Mouse (Mus musculus): ENCODE measurements around the gene Cipc.

Cipc gene

GRCm38 (mm10) chr12:86984194-86984555 is 37.3 kb downstream of the Cipc start:
- Histone ChIP-seq H3K4me1 (replicated peaks; ENCODE audit: low read depth, low read length) (peaks cover 33% of the 10 kb centered on the region), H3K36me3 (ENCODE audit: insufficient read depth, low read length) (no peaks in the 10 kb centered on the region), H3K27me3 (ENCODE audit: insufficient read depth, low read length) (peaks cover 94% of the 10 kb centered on the region), H3K4me3 (replicated peaks; ENCODE audit: low read length) (no peak overlapping the region), H3K9me3 (ENCODE audit: low read length) (no peaks in the 10 kb centered on the region)
- TF ChIP-seq POU5F1 (IDR thresholded peaks at IDR 0.05; ENCODE audit: borderline replicate concordance, low read length) (no peak), NANOG (IDR thresholded peaks at IDR 0.05; ENCODE audit: borderline replicate concordance, low read length) (no peak), CTCF (conservative IDR thresholded peaks at IDR 0.05; ENCODE audit: low read length) (no peak)

GRCm38 (mm10) chr12:86986562-86986961 is 39.7 kb downstream of the Cipc start:
- H3K9me3 ChIP-seq (ENCODE audit: low read length): no peaks in the 10 kb centered on the region
- TF ChIP-seq NANOG (IDR thresholded peaks at IDR 0.05; ENCODE audit: borderline replicate concordance, low read length) (no peak), POU5F1 (IDR thresholded peaks at IDR 0.05; ENCODE audit: borderline replicate concordance, low read length) (no peak), CTCF (conservative IDR thresholded peaks at IDR 0.05; ENCODE audit: low read length) (no peak)
- no peak overlapping the region for H3K4me3 ChIP-seq (replicated peaks; ENCODE audit: low read length)
- no peaks in the 10 kb centered on the region for H3K36me3 ChIP-seq (ENCODE audit: insufficient read depth, low read length)
- H3K4me1 ChIP-seq (replicated peaks; ENCODE audit: low read depth, low read length): peaks cover 41% of the 10 kb centered on the region
- H3K27me3 ChIP-seq (ENCODE audit: insufficient read depth, low read length): peaks cover 98% of the 10 kb centered on the region

- Histone ChIP-seq H3K4me3 (replicated peaks; ENCODE audit: low read length) (peak overlapping the region; percentile 29; the same call in 1 of the 2 replicates), H3K27me3 (ENCODE audit: insufficient read depth, low read length) (peaks cover 93% of the 10 kb centered on the region), H3K4me1 (replicated peaks; ENCODE audit: low read depth, low read length) (peaks cover 49% of the 10 kb centered on the region), H3K9me3 (ENCODE audit: low read length) (no peaks in the 10 kb centered on the region), H3K36me3 (ENCODE audit: insufficient read depth, low read length) (no peaks in the 10 kb centered on the region)
- TF ChIP-seq POU5F1 (IDR thresholded peaks at IDR 0.05; ENCODE audit: borderline replicate concordance, low read length) (no peak), CTCF (conservative IDR thresholded peaks at IDR 0.05; ENCODE audit: low read length) (no peak), NANOG (IDR thresholded peaks at IDR 0.05; ENCODE audit: borderline replicate concordance, low read length) (no peak)
Observed at GRCm38 (mm10) chr12:86988227-86988626, 41.4 kb downstream of the Cipc start.

- H3K36me3 ChIP-seq (ENCODE audit: insufficient read depth, low read length): no peaks in the 10 kb centered on the region
- peaks cover 38% of the 10 kb centered on the region for H3K4me1 ChIP-seq (replicated peaks; ENCODE audit: low read depth, low read length)
- TF ChIP-seq NANOG (IDR thresholded peaks at IDR 0.05; ENCODE audit: borderline replicate concordance, low read length): no peak
- peaks cover 92% of the 10 kb centered on the region for H3K27me3 ChIP-seq (ENCODE audit: insufficient read depth, low read length)
- H3K9me3 ChIP-seq (ENCODE audit: low read length): no peaks in the 10 kb centered on the region
- H3K4me3 ChIP-seq (replicated peaks; ENCODE audit: low read length): peak overlapping the region; percentile 82
Observed at GRCm38 (mm10) chr12:86989378-86989777, 42.5 kb downstream of the Cipc start.

- Histone ChIP-seq H3K4me1 (replicated peaks; ENCODE audit: low read depth, low read length) (peaks cover 36% of the 10 kb centered on the region), H3K9me3 (ENCODE audit: low read length) (no peaks in the 10 kb centered on the region), H3K27me3 (ENCODE audit: insufficient read depth, low read length) (peaks cover 90% of the 10 kb centered on the region), H3K4me3 (replicated peaks; ENCODE audit: low read length) (peak within 1 kb of the TSS; percentile 82), H3K36me3 (ENCODE audit: insufficient read depth, low read length) (no peaks in the 10 kb centered on the region)
- TF ChIP-seq CTCF (conservative IDR thresholded peaks at IDR 0.05; ENCODE audit: low read length): no peak
- no peak for TF ChIP-seq POU5F1 (IDR thresholded peaks at IDR 0.05; ENCODE audit: borderline replicate concordance, low read length)
- TF ChIP-seq NANOG (IDR thresholded peaks at IDR 0.05; ENCODE audit: borderline replicate concordance, low read length): no peak
Observed at GRCm38 (mm10) chr12:86989890-86990754, 43.3 kb downstream of the Cipc start, which contains the start of gene Zdhhc22. TSS of gene Zdhhc22 (minus strand) at chr12:86990430.

DNA sequence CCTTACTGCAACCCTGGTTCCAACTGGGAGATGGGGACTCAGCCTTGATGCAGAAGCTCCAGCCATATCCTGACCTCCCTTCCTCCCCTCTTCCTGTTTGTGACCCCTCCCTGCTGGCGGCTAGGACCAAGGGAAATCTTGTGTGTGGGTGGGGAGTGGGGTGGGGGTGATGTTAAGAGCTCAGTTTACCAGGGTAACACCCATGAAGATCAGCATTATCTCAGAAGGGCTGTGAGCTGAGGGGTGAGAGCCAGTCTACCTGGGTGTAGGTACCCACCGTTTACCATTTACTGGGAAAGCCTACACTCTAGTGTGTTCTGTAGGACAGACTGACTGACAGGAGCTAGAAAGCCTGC is 43.9 kb downstream of the Cipc start:
- 0 out of 2 replicates have a peak overlapping the region, but pooled peaks have one; percentile 82 for H3K4me3 ChIP-seq (replicated peaks; ENCODE audit: low read length)
- H3K27me3 ChIP-seq (ENCODE audit: insufficient read depth, low read length): peaks cover 84% of the 10 kb centered on the region
- H3K4me1 ChIP-seq (replicated peaks; ENCODE audit: low read depth, low read length): peaks cover 36% of the 10 kb centered on the region
- TF ChIP-seq NANOG (IDR thresholded peaks at IDR 0.05; ENCODE audit: borderline replicate concordance, low read length) (no peak), CTCF (conservative IDR thresholded peaks at IDR 0.05; ENCODE audit: low read length) (no peak), POU5F1 (IDR thresholded peaks at IDR 0.05; ENCODE audit: borderline replicate concordance, low read length) (no peak)
- H3K36me3 ChIP-seq (ENCODE audit: insufficient read depth, low read length): no peaks in the 10 kb centered on the region
- no peaks in the 10 kb centered on the region for H3K9me3 ChIP-seq (ENCODE audit: low read length)

GRCm38 (mm10) chr12:86994166-86994565 is 47.3 kb downstream of the Cipc start:
- no peaks in the 10 kb centered on the region for H3K9me3 ChIP-seq (ENCODE audit: low read length)
- no peak for TF ChIP-seq POU5F1 (IDR thresholded peaks at IDR 0.05; ENCODE audit: borderline replicate concordance, low read length)
- TF ChIP-seq NANOG (IDR thresholded peaks at IDR 0.05; ENCODE audit: borderline replicate concordance, low read length): no peak
- TF ChIP-seq CTCF (conservative IDR thresholded peaks at IDR 0.05; ENCODE audit: low read length): no peak
- no peaks in the 10 kb centered on the region for H3K36me3 ChIP-seq (ENCODE audit: insufficient read depth, low read length)
- peaks cover 24% of the 10 kb centered on the region for H3K4me1 ChIP-seq (replicated peaks; ENCODE audit: low read depth, low read length)
- H3K4me3 ChIP-seq (replicated peaks; ENCODE audit: low read length): no peak overlapping the region
- peaks cover 51% of the 10 kb centered on the region for H3K27me3 ChIP-seq (ENCODE audit: insufficient read depth, low read length)

GRCm38 (mm10) chr12:86994776-86995175 is 47.9 kb downstream of the Cipc start:
- no peak for TF ChIP-seq CTCF (conservative IDR thresholded peaks at IDR 0.05; ENCODE audit: low read length)
- no peak for TF ChIP-seq POU5F1 (IDR thresholded peaks at IDR 0.05; ENCODE audit: borderline replicate concordance, low read length)
- TF ChIP-seq NANOG (IDR thresholded peaks at IDR 0.05; ENCODE audit: borderline replicate concordance, low read length): no peak
- Histone ChIP-seq H3K27me3 (ENCODE audit: insufficient read depth, low read length) (peaks cover 45% of the 10 kb centered on the region), H3K4me3 (replicated peaks; ENCODE audit: low read length) (no peak overlapping the region), H3K4me1 (replicated peaks; ENCODE audit: low read depth, low read length) (peaks cover 20% of the 10 kb centered on the region), H3K36me3 (ENCODE audit: insufficient read depth, low read length) (no peaks in the 10 kb centered on the region), H3K9me3 (ENCODE audit: low read length) (no peaks in the 10 kb centered on the region)
